Mouse (Mus musculus): ENCODE measurements around the gene Cxcr5.

DNA sequence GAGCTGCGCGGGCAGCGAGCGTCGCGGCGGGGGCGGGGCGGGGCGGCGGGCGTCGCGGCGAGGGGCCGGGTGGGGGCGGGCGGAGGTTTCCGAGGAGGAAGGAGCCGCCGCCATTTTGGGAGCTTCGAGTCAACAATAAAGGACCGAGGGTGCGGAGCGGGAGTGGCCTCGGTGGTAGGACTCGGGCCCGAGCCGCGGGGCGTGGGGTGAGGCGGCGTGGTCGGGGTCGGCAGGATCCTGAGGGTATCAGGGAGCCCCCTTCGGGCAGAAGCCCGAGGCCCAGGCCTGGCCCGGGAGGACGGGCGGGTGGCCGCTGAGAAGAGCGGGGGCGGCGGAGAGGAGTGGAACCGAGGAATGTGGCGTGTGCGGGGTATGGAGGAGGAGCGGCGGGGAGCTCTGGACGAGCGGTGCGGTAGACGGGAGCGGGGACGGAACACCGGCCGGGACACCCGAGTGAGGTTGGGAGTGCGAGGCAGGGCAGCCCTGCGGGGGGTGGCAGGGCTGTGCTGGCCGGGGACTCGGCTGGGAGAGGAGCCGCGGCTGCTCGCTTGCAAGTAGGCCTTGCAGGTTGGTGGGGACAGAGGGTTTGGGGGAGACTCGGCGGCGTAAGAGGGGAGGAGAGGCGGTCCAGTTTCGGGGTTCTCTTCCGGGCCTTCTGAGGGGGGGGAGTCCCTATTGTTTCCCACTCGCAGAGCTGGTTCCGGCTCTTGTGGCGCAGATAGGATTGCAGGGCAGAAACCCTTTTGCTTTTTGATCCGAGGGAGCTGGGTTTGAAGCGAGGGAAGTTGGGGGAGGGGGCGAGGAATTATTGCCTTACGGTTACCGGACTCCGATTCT, 43.3 kb upstream of the Cxcr5 start, which contains the start of gene Ddx6:
- no peak for TF ChIP-seq CTCF (IDR thresholded peaks at IDR 0.05)
- TF ChIP-seq EP300 (IDR thresholded peaks at IDR 0.05), result no peak

Data from lung, postnatal 0 days (tissue).